Mouse (Mus musculus) gastrocnemius, adult 18-20 months (tissue): ENCODE results near the gene Ralgapa2. TPM values are rescaled to one million over a fixed set of nuclear protein-coding genes. Genes with fewer than 3 reads are reported as not detected.

Source experiments
- DNase-seq: peaks from one replicate; pipeline ENCODE4 v3.0.0; 2021; ENCODE audit warnings: low spot score
- long read RNA-seq, 2 experiments: library from polyadenylated mRNA; stranded (forward); transcript quantifications; one replicate each; pipeline ENCODE4 v2.0.0; 2021
- total RNA-seq, 2 experiments: library from RNA; stranded (reverse); gene quantifications; 2 replicates each; pipeline ENCODE4 v1.2.3; 2021

The Ralgapa2 gene
- total RNA-seq = 1 to 10 TPM; 8.3 to 9.3 TPM
- long read RNA-seq, experiment 1, partial matches to known transcripts = 0 of 3 reads
- long read RNA-seq, experiment 1, other reads (novel, unspliced or antisense) = 3 of 3 reads
- long read RNA-seq, experiment 2, partial matches to known transcripts = 0 of 2 reads
- long read RNA-seq, experiment 2, other reads (novel, unspliced or antisense) = 2 of 2 reads

- DNase-seq = peak; percentile 99
Observed at GRCm38 (mm10) chr2:146511911-146512580, at the start of gene Ralgapa2. TSS of gene Ralgapa2 (minus strand) at chr2:146512344.

GRCm38 (mm10) chr2:146561505-146561904 lies 49.4 kb upstream of the Ralgapa2 start:
- no peak for DNase-seq

- no peak for DNase-seq
Observed at GRCm38 (mm10) chr2:146560633-146561043, 48.5 kb upstream of the Ralgapa2 start.

DNA sequence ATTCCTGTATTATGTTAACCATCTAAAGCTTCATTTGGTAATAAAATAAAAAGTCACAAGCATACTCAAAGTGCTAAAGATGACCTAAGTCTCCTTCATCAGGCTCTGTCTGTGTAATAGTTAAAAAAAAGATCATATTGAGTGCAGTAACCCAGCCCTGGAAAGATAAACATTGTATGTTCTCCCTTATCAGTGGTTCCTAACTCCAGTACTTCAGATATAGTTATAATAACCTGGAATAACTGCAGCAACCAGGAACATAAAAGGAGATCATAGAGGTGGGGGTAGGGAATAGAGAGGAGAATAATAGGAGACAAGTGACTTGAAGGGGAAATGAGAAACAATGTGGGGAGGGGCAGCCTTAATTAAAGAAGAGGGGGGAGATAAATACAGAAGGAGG lies 44.0 kb upstream of the Ralgapa2 start:
- DNase-seq = no peak

DNA sequence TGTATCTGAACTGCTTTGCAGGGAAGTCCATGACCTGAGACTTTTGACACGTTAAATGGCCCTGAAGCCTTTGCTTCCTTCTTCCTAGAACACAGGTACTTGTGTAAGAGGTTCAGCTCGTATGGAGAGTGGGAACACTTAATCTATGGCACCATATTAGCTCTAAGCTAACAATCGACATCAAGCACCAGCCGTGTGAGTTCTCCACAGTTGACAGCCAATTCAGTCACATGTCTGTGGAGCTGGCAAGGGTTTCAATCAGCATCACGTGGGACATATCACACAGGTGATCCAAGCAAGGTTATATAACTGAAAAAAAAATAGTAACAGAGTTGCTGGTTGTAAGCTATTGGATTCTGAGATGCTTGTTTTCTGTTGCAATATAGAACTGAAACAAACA lies 43.2 kb upstream of the Ralgapa2 start:
- no peak for DNase-seq

DNA sequence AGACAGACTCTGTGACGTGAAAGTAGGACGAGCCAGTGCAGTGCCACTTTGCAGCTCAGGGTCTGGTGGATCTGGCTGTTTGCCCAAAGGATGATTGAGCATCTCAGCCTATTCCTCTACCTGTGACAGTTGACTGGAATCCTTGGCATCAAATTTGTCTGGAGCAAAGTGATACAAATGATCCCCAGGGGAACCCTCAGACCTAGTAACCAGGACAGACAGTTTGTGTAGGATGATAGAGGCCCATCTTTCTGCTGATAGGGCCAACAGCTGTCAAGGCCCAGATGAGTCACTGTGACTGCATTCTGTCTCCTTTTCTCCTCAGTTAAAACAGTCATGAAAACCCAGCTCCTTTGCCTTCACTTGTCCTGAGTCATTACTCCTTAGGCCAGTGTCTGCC lies 41.6 kb upstream of the Ralgapa2 start:
- DNase-seq = no peak

DNA sequence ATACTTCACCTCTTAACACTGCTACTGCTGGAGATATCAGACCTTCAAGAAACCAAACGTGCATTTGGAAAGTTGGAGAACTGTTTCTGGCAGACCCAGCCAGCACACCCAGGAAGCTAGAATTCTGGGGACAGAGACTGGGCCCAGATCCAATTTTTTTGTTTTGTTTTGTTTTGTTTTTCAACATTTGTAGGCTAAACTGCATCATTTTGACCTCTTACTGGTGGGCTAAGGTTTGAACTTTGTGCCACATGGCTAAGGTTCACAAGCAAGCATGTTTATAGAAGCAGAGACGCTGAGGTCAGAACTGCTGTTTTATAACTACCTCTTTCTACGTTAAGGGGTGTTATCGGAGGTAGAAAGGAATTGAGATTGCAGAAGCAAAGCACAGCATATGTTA lies 39.7 kb upstream of the Ralgapa2 start:
- DNase-seq = no peak

DNA sequence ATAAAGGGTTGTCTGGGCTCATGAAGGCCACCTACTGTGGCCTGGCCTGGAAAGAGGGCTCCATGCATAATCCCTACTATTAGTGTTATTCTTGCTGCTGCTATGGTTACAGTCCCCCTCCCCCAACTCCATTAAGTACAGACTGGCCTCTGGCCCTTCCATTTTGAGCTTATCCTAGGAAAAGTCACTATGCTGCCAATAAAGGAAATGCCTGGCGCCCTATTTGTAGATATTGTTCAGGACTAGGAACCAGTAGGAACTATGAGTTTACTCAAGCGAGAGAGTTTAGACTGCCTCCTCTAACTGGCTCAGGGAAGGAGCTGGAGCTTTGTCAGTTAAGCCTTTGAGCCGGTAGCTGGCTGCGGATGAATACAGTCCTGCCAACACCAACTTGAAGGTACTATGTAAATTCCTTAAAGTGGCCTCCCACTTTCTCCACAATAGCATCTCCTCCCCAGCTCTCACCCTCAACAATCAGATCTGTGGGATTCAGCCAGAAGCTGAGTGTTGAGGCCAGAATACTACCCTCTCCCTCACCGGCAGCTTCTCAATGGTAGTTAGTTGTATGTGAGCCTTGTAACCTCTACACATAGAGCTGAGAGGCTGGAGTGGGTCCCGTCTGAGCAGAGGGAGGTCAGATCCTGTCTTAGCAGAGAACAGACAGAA lies 37.1 kb upstream of the Ralgapa2 start:
- no peak for DNase-seq

- DNase-seq = no peak
Observed at GRCm38 (mm10) chr2:146544155-146544814, 32.1 kb upstream of the Ralgapa2 start.

- no peak for DNase-seq
Observed at GRCm38 (mm10) chr2:146533118-146533949, 21.2 kb upstream of the Ralgapa2 start.

- DNase-seq = no peak
Observed at GRCm38 (mm10) chr2:146532493-146532892, 20.3 kb upstream of the Ralgapa2 start.

GRCm38 (mm10) chr2:146525483-146525882 lies 13.3 kb upstream of the Ralgapa2 start:
- no peak for DNase-seq

- DNase-seq = no peak
Observed at GRCm38 (mm10) chr2:146524685-146525415, 12.7 kb upstream of the Ralgapa2 start.

DNA sequence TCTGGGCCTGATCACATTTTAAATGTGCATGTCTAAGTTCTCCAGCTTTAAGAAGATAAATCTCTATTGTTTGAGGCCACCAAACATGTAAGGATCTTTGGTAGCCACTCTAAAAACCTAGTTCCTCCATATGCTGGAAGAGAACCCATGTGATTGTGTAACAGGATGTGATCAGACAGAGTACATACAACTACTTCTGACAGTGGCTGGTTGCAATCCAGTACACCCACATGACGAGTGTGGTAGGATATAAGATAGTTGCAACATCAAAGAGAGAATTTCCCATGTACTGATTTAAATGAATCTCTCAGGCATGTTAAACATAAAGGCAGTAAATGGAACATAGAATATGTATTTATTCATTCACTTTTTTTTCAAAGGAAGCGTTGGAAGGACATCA lies 4.8 kb upstream of the Ralgapa2 start:
- DNase-seq = no peak

GRCm38 (mm10) chr2:146515081-146515480 lies 2.9 kb upstream of the Ralgapa2 start:
- no peak for DNase-seq

GRCm38 (mm10) chr2:146512581-146512920 lies 407 bp upstream of the Ralgapa2 start:
- peak; percentile 44 for DNase-seq

GRCm38 (mm10) chr2:146511401-146511865 lies 711 bp downstream of the Ralgapa2 start:
- DNase-seq = no peak

DNA sequence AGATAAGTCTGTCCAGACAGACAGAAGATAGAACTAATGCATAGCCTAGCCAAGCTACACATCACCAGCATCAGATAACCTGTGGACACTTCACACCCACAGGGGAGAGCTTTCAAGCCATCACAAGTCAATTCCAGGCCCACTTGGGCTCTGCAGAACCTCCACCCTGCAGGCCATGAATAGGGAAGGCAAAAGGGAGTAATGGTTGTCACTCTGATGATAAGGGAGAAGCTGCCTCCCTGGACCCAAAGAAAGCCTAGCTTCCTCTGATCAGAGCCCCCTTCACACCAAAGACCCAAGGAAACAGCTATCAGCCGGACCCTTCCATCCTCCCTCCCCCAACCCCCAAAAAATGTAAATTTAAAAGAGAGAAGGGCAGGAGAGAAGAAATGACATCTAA lies 1.4 kb downstream of the Ralgapa2 start:
- no peak for DNase-seq

DNA sequence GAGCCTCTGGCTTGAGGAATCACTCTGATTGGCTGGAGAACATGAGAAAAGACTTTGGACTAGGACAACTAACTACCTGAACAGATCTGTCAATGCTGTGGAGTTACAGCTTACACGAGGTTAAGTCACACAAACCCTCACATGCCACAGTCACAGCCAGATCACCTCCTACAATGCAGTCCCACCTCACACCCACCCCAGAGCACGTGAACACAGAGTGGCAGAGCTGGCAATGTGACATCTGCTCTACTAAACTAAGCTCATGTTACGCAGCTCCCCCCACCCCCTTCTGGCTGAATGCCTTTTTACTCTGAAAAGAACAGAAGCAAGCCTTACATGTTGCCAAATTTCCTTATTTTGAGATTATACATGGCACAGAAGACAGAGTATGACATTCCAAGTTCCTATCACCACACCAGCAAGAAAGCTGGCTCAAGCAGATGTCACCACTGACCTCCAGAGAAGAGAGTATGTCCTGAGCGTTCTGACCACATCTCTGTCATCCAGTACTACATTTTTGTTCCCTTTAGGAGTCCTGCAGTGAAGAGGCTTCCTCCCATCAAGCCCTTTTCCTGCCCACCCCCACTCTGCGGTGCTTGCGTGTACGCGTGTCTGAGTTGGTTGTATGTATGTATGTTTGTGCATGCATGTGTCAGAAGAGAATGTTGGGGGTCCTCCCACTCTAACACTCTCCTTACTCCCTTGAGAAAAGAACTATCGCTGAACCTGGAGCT lies 9.4 kb downstream of the Ralgapa2 start:
- peak; percentile 7 for DNase-seq

DNA sequence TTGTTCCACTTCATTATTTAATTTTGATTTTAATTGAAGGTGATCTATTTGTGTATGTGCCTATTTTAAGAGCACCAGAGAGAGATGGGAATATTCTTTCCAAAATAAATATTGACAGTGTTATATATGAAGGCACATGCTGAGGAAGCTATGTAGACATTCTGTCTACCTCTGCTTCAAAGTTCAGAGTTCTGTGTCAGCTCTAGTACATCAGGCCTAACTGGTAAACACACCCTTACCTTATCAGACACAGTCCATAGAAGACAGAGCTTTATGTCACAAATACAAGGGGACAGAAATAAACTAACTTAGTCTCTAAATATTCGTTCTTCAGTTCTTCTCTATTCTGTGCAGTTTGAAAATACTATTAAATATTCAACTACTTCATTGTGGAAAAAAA lies 12.1 kb downstream of the Ralgapa2 start:
- no peak for DNase-seq
